Mouse (Mus musculus) cerebral cortex, adult 2 months (tissue): ENCODE results near the gene Sfmbt1.

Experiments used
- WGBS: fragments of 180-500 bp; shearing (Covaris S2); methylation state at CpG from one replicate; pipeline ENCODE4 v1.1.7; 2018; 5-methylcytosine and 5-hydroxymethylcytosine counted together

Gene Sfmbt1

GRCm38 (mm10) chr14:30716051-30716952 lies 1.7 kb downstream of the Sfmbt1 start:
- under 1% methylated on average over 86 of the region's 106 CpGs for WGBS

- WGBS, result 8% methylated on average over 7 of the region's 7 CpGs
Observed at GRCm38 (mm10) chr14:30716953-30717285, 2.3 kb downstream of the Sfmbt1 start.

GRCm38 (mm10) chr14:30718696-30719095 lies 4.0 kb downstream of the Sfmbt1 start:
- 94% methylated on average over 1 of the region's 1 CpGs for WGBS

GRCm38 (mm10) chr14:30719514-30719913 lies 4.9 kb downstream of the Sfmbt1 start:
- 41% methylated on average over 1 of the region's 1 CpGs for WGBS

- WGBS, result 60% methylated on average over 1 of the region's 1 CpGs
Observed at GRCm38 (mm10) chr14:30721850-30722249, 7.2 kb downstream of the Sfmbt1 start.

GRCm38 (mm10) chr14:30722406-30722805 lies 7.8 kb downstream of the Sfmbt1 start:
- WGBS, result 61% methylated on average over 5 of the region's 5 CpGs

GRCm38 (mm10) chr14:30731896-30732295 lies 17.2 kb downstream of the Sfmbt1 start:
- WGBS, result 41% methylated on average over 3 of the region's 3 CpGs

GRCm38 (mm10) chr14:30734665-30735064 lies 20.0 kb downstream of the Sfmbt1 start:
- WGBS, result 92% methylated on average over 5 of the region's 5 CpGs

- WGBS, result 73% methylated on average over 3 of the region's 3 CpGs
Observed at GRCm38 (mm10) chr14:30735810-30736209, 21.2 kb downstream of the Sfmbt1 start.

- 87% methylated on average over 1 of the region's 1 CpGs for WGBS
Observed at GRCm38 (mm10) chr14:30736413-30736812, 21.8 kb downstream of the Sfmbt1 start.

GRCm38 (mm10) chr14:30743891-30744290 lies 29.2 kb downstream of the Sfmbt1 start:
- WGBS, result 79% methylated on average over 3 of the region's 3 CpGs

GRCm38 (mm10) chr14:30746160-30746559 lies 31.5 kb downstream of the Sfmbt1 start:
- WGBS, result 68% methylated on average over 1 of the region's 1 CpGs

GRCm38 (mm10) chr14:30757239-30757638 lies 42.6 kb downstream of the Sfmbt1 start:
- 85% methylated on average over 3 of the region's 3 CpGs for WGBS

GRCm38 (mm10) chr14:30761211-30761610 lies 46.6 kb downstream of the Sfmbt1 start:
- 91% methylated on average over 1 of the region's 1 CpGs for WGBS

- WGBS, result 90% methylated on average over 7 of the region's 7 CpGs
Observed at GRCm38 (mm10) chr14:30762131-30762903, 47.7 kb downstream of the Sfmbt1 start.

- WGBS, result 85% methylated on average over 5 of the region's 5 CpGs
Observed at GRCm38 (mm10) chr14:30762904-30763568, 48.4 kb downstream of the Sfmbt1 start.

GRCm38 (mm10) chr14:30784614-30785013 lies 70.0 kb downstream of the Sfmbt1 start:
- WGBS, result 80% methylated on average over 6 of the region's 6 CpGs

- 22% methylated on average over 1 of the region's 1 CpGs for WGBS
Observed at GRCm38 (mm10) chr14:30789471-30789870, 74.8 kb downstream of the Sfmbt1 start.

- 85% methylated on average over 3 of the region's 3 CpGs for WGBS
Observed at GRCm38 (mm10) chr14:30792871-30793270, 78.2 kb downstream of the Sfmbt1 start.

- WGBS, result 95% methylated on average over 2 of the region's 2 CpGs
Observed at GRCm38 (mm10) chr14:30801756-30802155, 87.1 kb downstream of the Sfmbt1 start.

- WGBS, result 64% methylated on average over 3 of the region's 3 CpGs
Observed at GRCm38 (mm10) chr14:30821136-30821535, 106.5 kb downstream of the Sfmbt1 start.

- WGBS, result 53% methylated on average over 6 of the region's 6 CpGs
Observed at GRCm38 (mm10) chr14:30824456-30824995, 109.9 kb downstream of the Sfmbt1 start.
